Mouse (Mus musculus): ENCODE measurements around the gene Akap2.

- TF ChIP-seq CTCF (IDR thresholded peaks at IDR 0.05; ENCODE audit: borderline replicate concordance, extremely low read depth, insufficient read depth, insufficient read length) (no peak), POLR2A (IDR thresholded peaks at IDR 0.05; ENCODE audit: borderline replicate concordance, extremely low read depth, insufficient read depth, insufficient read length, poor library complexity, severe bottlenecking) (no peak)
These were observed 198.8 kb downstream of the Akap2 start, which contains the start of gene D630039A03Rik for GRCm38 (mm10) chr4:57916201-57916661.

Data from brain, embryonic 14.5 days (tissue).